Mouse (Mus musculus): ENCODE results near the gene Dmac2.

DNA sequence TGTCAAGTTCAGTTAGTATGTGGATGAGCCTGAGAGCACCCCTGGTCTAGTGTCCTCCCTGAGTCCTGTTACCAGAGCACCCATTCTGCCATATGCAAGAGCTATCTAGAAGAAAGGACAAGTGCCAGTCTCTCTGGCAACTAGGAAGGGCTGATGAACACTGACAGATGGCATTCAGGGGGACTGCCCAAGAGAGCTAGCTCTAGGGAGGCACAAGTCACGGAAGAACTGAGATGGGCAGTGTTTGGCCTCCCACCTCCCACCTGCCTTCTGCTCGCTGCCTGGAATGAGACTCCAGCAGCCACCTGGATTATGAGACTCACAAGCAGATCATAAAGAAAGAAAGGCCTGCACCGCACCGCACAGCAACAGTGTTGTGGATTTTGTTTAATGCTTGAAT is 20.5 kb downstream of the Dmac2 start:
- TF ChIP-seq CTCF (conservative IDR thresholded peaks at IDR 0.05; ENCODE audit: low read length) (no peak), POU5F1 (IDR thresholded peaks at IDR 0.05; ENCODE audit: borderline replicate concordance, low read length) (no peak), NANOG (IDR thresholded peaks at IDR 0.05; ENCODE audit: borderline replicate concordance, low read length) (no peak)

All from E14TG2a.4 (cell line).